Mouse (Mus musculus) urinary bladder, postnatal 36 days (tissue): ENCODE results near the gene Rnf32.

Experiments
- DNase-seq, 2 experiments: peaks; one replicate each; pipeline ENCODE4 v3.0.0; 2022; ENCODE audit warnings: low spot score in 2 of 2, mixed read lengths in 1 of 2

Gene Rnf32

GRCm38 (mm10) chr5:29273426-29273825, 77.6 kb downstream of the Rnf32 start:
- DNase-seq = no peak

DNA sequence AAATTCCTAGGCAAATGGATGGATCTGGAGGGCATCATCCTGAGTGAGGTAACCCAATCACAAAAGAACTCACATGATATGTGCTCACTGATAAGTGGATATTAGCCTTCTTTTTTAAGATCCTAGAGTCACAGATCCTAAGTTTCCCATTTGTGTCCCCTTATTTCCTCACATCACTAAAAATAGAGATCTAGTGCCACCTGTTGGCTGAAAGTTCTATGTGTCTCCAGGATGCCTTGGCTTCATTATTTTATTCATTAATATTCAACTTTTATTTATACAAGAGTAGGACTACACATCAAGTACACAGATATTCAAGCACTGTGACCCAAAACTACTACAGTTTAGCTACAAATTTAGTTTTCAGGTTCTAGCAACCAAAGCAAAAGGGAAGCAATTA, 79.0 kb downstream of the Rnf32 start:
- DNase-seq = no peak
